Mouse (Mus musculus) embryonic facial prominence, embryonic 14.5 days (tissue): ENCODE data around the gene Pla2g6. TPM values are rescaled to one million over a fixed set of nuclear protein-coding genes. Genes with fewer than 3 reads are reported as not detected.

Experiments
- ATAC-seq: fragments of 200-750 bp; cut with Nextera tagmentation; 2 replicates; pipeline ENCODE4 v1.8.0; 2017; ENCODE audit warnings: low read depth, moderate number of reproducible peaks, moderate TSS enrichment
- DNase-seq: peaks from one replicate; pipeline ENCODE4 v3.0.0-alpha.2; 2015; ENCODE audit warnings: low spot score
- H3K27ac ChIP-seq: fragments of 300-500 bp; sonication (generic); replicated peaks from 2 replicates; pipeline ENCODE4 v1.5.1; 2014; ENCODE audit warnings: low read depth, mild to moderate bottlenecking, low read length, moderate library complexity
- H3K27me3 ChIP-seq: fragments of 300-500 bp; sonication (generic); replicated peaks from 2 replicates; pipeline ENCODE4 v1.6.1; 2014; ENCODE audit warnings: low read length; ENCODE audit not compliant: control insufficient read depth, insufficient read depth
- H3K36me3 ChIP-seq: fragments of 300-500 bp; sonication (generic); 2 replicates; pipeline ENCODE4 v1.6.1; 2014; ENCODE audit warnings: low read length, mixed read lengths; ENCODE audit not compliant: control insufficient read depth, insufficient read depth
- H3K4me1 ChIP-seq: fragments of 300-500 bp; sonication (generic); 2 replicates; pipeline ENCODE4 v1.6.1; 2014; ENCODE audit warnings: antibody characterized with exemption, low read length; ENCODE audit not compliant: control insufficient read depth, insufficient read depth
- H3K4me2 ChIP-seq: fragments of 300-500 bp; sonication (generic); 2 replicates; pipeline ENCODE4 v1.6.1; 2014; ENCODE audit warnings: low read depth, mild to moderate bottlenecking, low read length, moderate library complexity, mixed read lengths
- H3K4me3 ChIP-seq: fragments of 300-500 bp; sonication (generic); 2 replicates; pipeline ENCODE4 v1.5.1; 2014; ENCODE audit warnings: low read depth, mild to moderate bottlenecking, low read length
- H3K9ac ChIP-seq: fragments of 300-500 bp; sonication (generic); 2 replicates; pipeline ENCODE4 v1.6.1; 2014; ENCODE audit warnings: low read depth, mild to moderate bottlenecking, low read length, moderate library complexity, mixed read lengths
- H3K9me3 ChIP-seq: fragments of 300-500 bp; sonication (generic); 2 replicates; pipeline ENCODE4 v1.6.1; 2016; ENCODE audit warnings: low read length; ENCODE audit not compliant: control insufficient read depth
- WGBS: fragments of 180-500 bp; shearing (Covaris S2); extraction: QIAGEN DNeasy Blood & Tissue Kit; methylation state at CpG from one replicate; pipeline ENCODE4 v1.1.7; 2014; 5-methylcytosine and 5-hydroxymethylcytosine counted together
- polyA plus RNA-seq: library from polyadenylated mRNA; unstranded; fragments of >200 nt; fragmentation: Nextera tagmentation; extraction: Ambion mirVana; gene quantifications from 2 replicates; pipeline ENCODE4 v1.2.1, GENCODE M21; 2014

Gene Pla2g6
- polyA plus RNA-seq, 1 experiment from 2014 or later: 13.3 TPM

- Histone ChIP-seq H3K27ac (peak overlapping the region; percentile 69; the same call in 1 of the 2 replicates), H3K4me1 (peaks cover 25% of the 10 kb centered on the region; the same call in 1 of the 2 replicates), H3K4me3 (no peak overlapping the region), H3K9ac (no peak overlapping the region), H3K36me3 (no peaks in the 10 kb centered on the region), H3K9me3 (no peaks in the 10 kb centered on the region), H3K4me2 (no peak overlapping the region), H3K27me3 (no peaks in the 10 kb centered on the region)
- DNase-seq (no peak), ATAC-seq (no peak; the same call in 1 of the 2 replicates)
- WGBS: 62% methylated on average over 11 of the region's 11 CpGs
Measured at GRCm38 (mm10) chr15:79322281-79322990, 5.8 kb downstream of the Pla2g6 start.

DNA sequence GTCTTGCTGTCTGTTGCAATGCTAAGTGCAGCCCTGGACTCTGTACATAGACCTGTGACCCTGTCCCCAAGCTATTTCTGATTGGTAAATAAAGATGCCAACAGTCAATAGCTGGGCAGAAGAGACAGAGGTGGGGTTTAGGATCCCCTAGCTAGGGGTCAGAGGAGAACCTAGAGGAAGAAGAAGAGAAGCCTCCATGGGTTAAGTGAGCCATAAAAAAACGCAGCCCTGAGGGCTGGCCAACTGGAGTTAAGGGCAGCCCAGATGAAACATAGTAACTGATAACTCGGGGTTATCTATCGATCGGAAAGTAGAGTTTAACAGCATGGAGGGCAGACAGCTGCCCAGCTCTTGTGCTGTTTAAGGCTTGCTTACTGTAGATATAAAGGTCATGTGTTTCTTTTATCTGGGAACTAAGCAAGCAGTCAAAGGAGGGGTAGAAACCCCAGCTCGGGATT, 6.4 kb downstream of the Pla2g6 start:
- 84% methylated on average over 5 of the region's 5 CpGs for WGBS
- Histone ChIP-seq H3K4me3 (no peak overlapping the region), H3K9me3 (no peaks in the 10 kb centered on the region), H3K9ac (no peak overlapping the region), H3K27me3 (no peaks in the 10 kb centered on the region), H3K27ac (no peak overlapping the region), H3K4me2 (no peak overlapping the region), H3K4me1 (peaks cover 22% of the 10 kb centered on the region; the same call in 1 of the 2 replicates), H3K36me3 (0 out of 2 replicates have a peak, but pooled peaks cover 3% of the 10 kb centered on the region)
- ATAC-seq (no peak), DNase-seq (no peak)

DNA sequence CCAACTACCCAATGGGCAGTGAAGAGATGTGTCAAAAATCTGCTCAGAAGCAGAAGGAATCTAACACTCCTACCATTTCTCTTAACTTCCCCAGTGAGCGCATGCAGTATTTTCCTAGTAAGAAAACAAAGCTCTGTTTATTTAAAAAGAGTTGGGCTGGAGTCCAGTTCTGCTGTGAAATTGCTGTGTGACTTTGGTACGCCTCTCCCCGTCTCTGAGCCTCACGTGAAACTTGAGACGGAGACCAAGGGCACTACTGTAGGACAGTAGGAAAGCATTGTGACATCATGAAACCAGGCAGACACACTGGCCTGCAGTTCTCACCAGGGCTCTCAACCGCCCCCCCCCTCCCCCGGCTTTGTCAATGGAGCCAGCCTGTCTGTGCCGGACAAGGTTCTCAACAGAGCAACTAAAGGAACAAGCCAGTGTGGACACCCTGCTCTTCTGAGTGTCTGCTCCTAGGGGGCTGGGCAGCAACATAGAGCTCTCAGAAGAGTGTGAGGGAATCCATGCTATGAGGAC, 14.3 kb downstream of the Pla2g6 start:
- 61% methylated on average over 8 of the region's 8 CpGs for WGBS
- no peak overlapping the region for H3K4me2 ChIP-seq
- H3K9me3 ChIP-seq: no peaks in the 10 kb centered on the region

GRCm38 (mm10) chr15:79307861-79308260, 20.3 kb downstream of the Pla2g6 start:
- Histone ChIP-seq H3K36me3 (peaks cover 23% of the 10 kb centered on the region), H3K27me3 (no peaks in the 10 kb centered on the region), H3K4me2 (no peak overlapping the region), H3K4me3 (no peak overlapping the region), H3K9me3 (no peaks in the 10 kb centered on the region), H3K4me1 (no peaks in the 10 kb centered on the region), H3K9ac (no peak overlapping the region), H3K27ac (no peak overlapping the region)
- WGBS: 70% methylated on average over 4 of the region's 4 CpGs
- ATAC-seq (no peak), DNase-seq (no peak)

More for the DNA sequence above, 14.3 kb downstream of the Pla2g6 start:
- no peak overlapping the region for H3K9ac ChIP-seq
- DNase-seq (no peak), ATAC-seq (no peak)
- H3K4me1 ChIP-seq: no peaks in the 10 kb centered on the region
- H3K4me3 ChIP-seq: no peak overlapping the region
- H3K36me3 ChIP-seq: peaks cover 16% of the 10 kb centered on the region
- H3K27me3 ChIP-seq: no peaks in the 10 kb centered on the region
- H3K27ac ChIP-seq: no peak overlapping the region

- Histone ChIP-seq H3K9ac (no peak overlapping the region), H3K27me3 (no peaks in the 10 kb centered on the region), H3K4me2 (no peak overlapping the region), H3K4me3 (no peak overlapping the region), H3K4me1 (no peaks in the 10 kb centered on the region), H3K9me3 (no peaks in the 10 kb centered on the region), H3K36me3 (peaks cover 17% of the 10 kb centered on the region), H3K27ac (no peak overlapping the region)
- 79% methylated on average over 23 of the region's 23 CpGs for WGBS
- no peak for DNase-seq
- ATAC-seq: no peak
Measured at GRCm38 (mm10) chr15:79306043-79306637, 22.1 kb downstream of the Pla2g6 start.

- Histone ChIP-seq H3K36me3 (peaks cover 15% of the 10 kb centered on the region; the same call in 1 of the 2 replicates), H3K4me1 (no peaks in the 10 kb centered on the region), H3K27me3 (no peaks in the 10 kb centered on the region), H3K9ac (no peak overlapping the region), H3K4me2 (no peak overlapping the region), H3K9me3 (no peaks in the 10 kb centered on the region), H3K4me3 (no peak overlapping the region), H3K27ac (no peak overlapping the region)
- DNase-seq: no peak
- ATAC-seq: no peak
- WGBS: 61% methylated on average over 3 of the region's 5 CpGs
Measured at GRCm38 (mm10) chr15:79304832-79305231, 23.4 kb downstream of the Pla2g6 start.

DNA sequence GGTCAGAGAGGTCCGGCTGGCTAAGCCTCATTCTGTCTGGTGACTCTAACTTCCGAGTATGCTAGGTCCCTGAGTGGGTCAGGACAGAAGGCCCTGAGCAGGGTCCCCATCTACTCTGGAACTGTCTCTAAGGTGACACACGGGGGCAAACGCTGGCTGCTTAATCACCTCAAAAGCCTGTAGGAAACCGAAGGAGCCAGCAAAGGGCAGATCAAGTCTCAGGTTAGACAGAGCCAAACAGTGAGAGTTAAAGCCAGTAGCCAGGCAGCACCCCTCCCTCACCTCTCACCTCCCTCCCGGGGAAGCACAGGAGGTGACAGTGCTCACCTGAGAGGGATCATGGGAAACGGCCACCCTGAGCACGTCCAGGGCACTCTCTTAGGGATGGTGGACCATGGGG, 24.5 kb downstream of the Pla2g6 start:
- H3K27me3 ChIP-seq: no peaks in the 10 kb centered on the region
- DNase-seq: no peak
- H3K4me1 ChIP-seq: no peaks in the 10 kb centered on the region
- no peaks in the 10 kb centered on the region for H3K9me3 ChIP-seq
- H3K4me2 ChIP-seq: no peak overlapping the region
- H3K36me3 ChIP-seq: peaks cover 15% of the 10 kb centered on the region; the same call in 1 of the 2 replicates
- no peak for ATAC-seq
- no peak overlapping the region for H3K4me3 ChIP-seq
- 88% methylated on average over 4 of the region's 8 CpGs for WGBS
- H3K27ac ChIP-seq: no peak overlapping the region
- H3K9ac ChIP-seq: no peak overlapping the region

GRCm38 (mm10) chr15:79299563-79300155, 28.5 kb downstream of the Pla2g6 start:
- ATAC-seq (no peak), DNase-seq (no peak)
- H3K9me3 ChIP-seq: no peaks in the 10 kb centered on the region
- H3K27me3 ChIP-seq: no peaks in the 10 kb centered on the region
- H3K27ac ChIP-seq: no peak overlapping the region
- no peak overlapping the region for H3K4me2 ChIP-seq
- no peaks in the 10 kb centered on the region for H3K4me1 ChIP-seq
- H3K36me3 ChIP-seq: 0 out of 2 replicates have a peak, but pooled peaks cover 5% of the 10 kb centered on the region
- H3K4me3 ChIP-seq: no peak overlapping the region
- whole genome bisulfite sequencing: 73% methylated on average over 2 of the region's 2 CpGs
- H3K9ac ChIP-seq: no peak overlapping the region
